Mouse (Mus musculus): Measurements from ENCODE around the gene Bcl2. TPM values are rescaled to one million over a fixed set of nuclear protein-coding genes. Genes with fewer than 3 reads are reported as not detected.

The Bcl2 gene
- polyA plus RNA-seq, 1 experiment from 2014 or later, result 2.4 TPM

- Histone ChIP-seq H3K36me3 (no peaks in the 10 kb centered on the region), H3K9ac (no peak overlapping the region), H3K4me1 (0 out of 2 replicates have a peak, but pooled peaks cover 4% of the 10 kb centered on the region), H3K4me2 (no peak overlapping the region), H3K9me3 (replicated peaks) (no peaks in the 10 kb centered on the region), H3K27me3 (replicated peaks) (no peaks in the 10 kb centered on the region), H3K4me3 (no peak overlapping the region), H3K27ac (no peak overlapping the region)
- WGBS (ENCODE audit: insufficient replicate concordance), result 66% methylated on average over 5 of the region's 5 CpGs
- no peak for ATAC-seq
Observed at GRCm38 (mm10) chr1:106606951-106607350, 107.1 kb downstream of the Bcl2 start.

GRCm38 (mm10) chr1:106603406-106603805, 110.7 kb downstream of the Bcl2 start:
- Histone ChIP-seq H3K4me2 (no peak overlapping the region), H3K4me3 (no peak overlapping the region), H3K27ac (no peak overlapping the region), H3K4me1 (0 out of 2 replicates have a peak, but pooled peaks cover 4% of the 10 kb centered on the region), H3K9me3 (replicated peaks) (no peaks in the 10 kb centered on the region), H3K27me3 (replicated peaks) (no peaks in the 10 kb centered on the region), H3K36me3 (no peaks in the 10 kb centered on the region), H3K9ac (no peak overlapping the region)
- ATAC-seq, result no peak
- whole genome bisulfite sequencing (ENCODE audit: insufficient replicate concordance), result 60% methylated on average over 4 of the region's 4 CpGs

- Histone ChIP-seq H3K4me2 (no peak overlapping the region), H3K9ac (no peak overlapping the region), H3K27ac (no peak overlapping the region), H3K36me3 (no peaks in the 10 kb centered on the region), H3K4me1 (0 out of 2 replicates have a peak, but pooled peaks cover 4% of the 10 kb centered on the region), H3K27me3 (replicated peaks) (no peaks in the 10 kb centered on the region), H3K4me3 (no peak overlapping the region), H3K9me3 (replicated peaks) (no peaks in the 10 kb centered on the region)
- ATAC-seq, result no peak
- 44% methylated on average over 6 of the region's 6 CpGs for WGBS (ENCODE audit: insufficient replicate concordance)
Observed at GRCm38 (mm10) chr1:106602941-106603340, 111.1 kb downstream of the Bcl2 start.

GRCm38 (mm10) chr1:106602536-106602935, 111.5 kb downstream of the Bcl2 start:
- Histone ChIP-seq H3K36me3 (no peaks in the 10 kb centered on the region), H3K4me1 (0 out of 2 replicates have a peak, but pooled peaks cover 4% of the 10 kb centered on the region), H3K4me2 (no peak overlapping the region), H3K4me3 (no peak overlapping the region), H3K27ac (no peak overlapping the region), H3K9me3 (replicated peaks) (no peaks in the 10 kb centered on the region), H3K9ac (no peak overlapping the region), H3K27me3 (replicated peaks) (no peaks in the 10 kb centered on the region)
- no peak for ATAC-seq
- 48% methylated on average over 5 of the region's 5 CpGs for WGBS (ENCODE audit: insufficient replicate concordance)

- ATAC-seq, result no peak
- 69% methylated on average over 4 of the region's 4 CpGs for WGBS (ENCODE audit: insufficient replicate concordance)
Observed at GRCm38 (mm10) chr1:106601247-106601646, 112.8 kb downstream of the Bcl2 start.

GRCm38 (mm10) chr1:106600841-106601240, 113.2 kb downstream of the Bcl2 start:
- Histone ChIP-seq H3K36me3 (no peaks in the 10 kb centered on the region), H3K4me1 (0 out of 2 replicates have a peak, but pooled peaks cover 4% of the 10 kb centered on the region), H3K27me3 (replicated peaks) (no peaks in the 10 kb centered on the region), H3K9me3 (replicated peaks) (no peaks in the 10 kb centered on the region), H3K9ac (no peak overlapping the region), H3K4me3 (no peak overlapping the region), H3K4me2 (no peak overlapping the region), H3K27ac (no peak overlapping the region)
- 52% methylated on average over 5 of the region's 5 CpGs for WGBS (ENCODE audit: insufficient replicate concordance)
- ATAC-seq, result no peak

More at GRCm38 (mm10) chr1:106601247-106601646, 112.8 kb downstream of the Bcl2 start:
- Histone ChIP-seq H3K9ac (no peak overlapping the region), H3K27me3 (replicated peaks) (no peaks in the 10 kb centered on the region), H3K4me1 (0 out of 2 replicates have a peak, but pooled peaks cover 4% of the 10 kb centered on the region), H3K4me2 (no peak overlapping the region), H3K9me3 (replicated peaks) (no peaks in the 10 kb centered on the region), H3K36me3 (no peaks in the 10 kb centered on the region), H3K27ac (no peak overlapping the region), H3K4me3 (no peak overlapping the region)

GRCm38 (mm10) chr1:106598292-106598583, 115.8 kb downstream of the Bcl2 start:
- no peak for ATAC-seq
- WGBS (ENCODE audit: insufficient replicate concordance), result 87% methylated on average over 2 of the region's 2 CpGs
- no peak overlapping the region for H3K4me3 ChIP-seq

GRCm38 (mm10) chr1:106597575-106598291, 116.3 kb downstream of the Bcl2 start:
- H3K4me2 ChIP-seq, result no peak overlapping the region
- H3K9me3 ChIP-seq (replicated peaks), result no peaks in the 10 kb centered on the region
- 71% methylated on average over 5 of the region's 5 CpGs for WGBS (ENCODE audit: insufficient replicate concordance)
- H3K9ac ChIP-seq, result no peak overlapping the region
- H3K27ac ChIP-seq, result no peak overlapping the region
- no peaks in the 10 kb centered on the region for H3K36me3 ChIP-seq
- 0 out of 2 replicates have a peak, but pooled peaks cover under 1% of the 10 kb centered on the region for H3K4me1 ChIP-seq
- H3K27me3 ChIP-seq (replicated peaks), result no peaks in the 10 kb centered on the region
- ATAC-seq, result no peak
- H3K4me3 ChIP-seq, result no peak overlapping the region

More at GRCm38 (mm10) chr1:106598292-106598583, 115.8 kb downstream of the Bcl2 start:
- Histone ChIP-seq H3K27ac (no peak overlapping the region), H3K4me1 (0 out of 2 replicates have a peak, but pooled peaks cover 4% of the 10 kb centered on the region), H3K27me3 (replicated peaks) (no peaks in the 10 kb centered on the region), H3K9ac (no peak overlapping the region), H3K4me2 (no peak overlapping the region), H3K36me3 (no peaks in the 10 kb centered on the region), H3K9me3 (replicated peaks) (no peaks in the 10 kb centered on the region)

- Histone ChIP-seq H3K27me3 (replicated peaks) (no peaks in the 10 kb centered on the region), H3K9ac (no peak overlapping the region), H3K4me3 (no peak overlapping the region), H3K36me3 (no peaks in the 10 kb centered on the region), H3K27ac (no peak overlapping the region), H3K4me1 (no peaks in the 10 kb centered on the region), H3K4me2 (no peak overlapping the region), H3K9me3 (replicated peaks) (no peaks in the 10 kb centered on the region)
- no peak for ATAC-seq
- WGBS (ENCODE audit: insufficient replicate concordance), result 77% methylated on average over 1 of the region's 1 CpGs
Observed at GRCm38 (mm10) chr1:106596380-106596779, 117.7 kb downstream of the Bcl2 start.

GRCm38 (mm10) chr1:106595286-106595885, 118.7 kb downstream of the Bcl2 start:
- Histone ChIP-seq H3K4me2 (no peak overlapping the region), H3K4me3 (no peak overlapping the region), H3K9me3 (replicated peaks) (no peaks in the 10 kb centered on the region), H3K27me3 (replicated peaks) (no peaks in the 10 kb centered on the region), H3K4me1 (no peaks in the 10 kb centered on the region), H3K27ac (no peak overlapping the region), H3K36me3 (no peaks in the 10 kb centered on the region), H3K9ac (no peak overlapping the region)
- 73% methylated on average over 6 of the region's 6 CpGs for WGBS (ENCODE audit: insufficient replicate concordance)
- no peak for ATAC-seq

- no peaks in the 10 kb centered on the region for H3K9me3 ChIP-seq (replicated peaks)
- no peak overlapping the region for H3K27ac ChIP-seq
- no peak overlapping the region for H3K4me3 ChIP-seq
- 50% methylated on average over 2 of the region's 2 CpGs for WGBS (ENCODE audit: insufficient replicate concordance)
- no peak overlapping the region for H3K4me2 ChIP-seq
- ATAC-seq, result no peak
- H3K9ac ChIP-seq, result no peak overlapping the region
- H3K27me3 ChIP-seq (replicated peaks), result no peaks in the 10 kb centered on the region
- no peaks in the 10 kb centered on the region for H3K4me1 ChIP-seq
- H3K36me3 ChIP-seq, result no peaks in the 10 kb centered on the region
Observed at GRCm38 (mm10) chr1:106591180-106591774, 122.8 kb downstream of the Bcl2 start.

GRCm38 (mm10) chr1:106589141-106589540, 124.9 kb downstream of the Bcl2 start:
- Histone ChIP-seq H3K4me2 (no peak overlapping the region), H3K4me3 (no peak overlapping the region), H3K9ac (no peak overlapping the region), H3K36me3 (no peaks in the 10 kb centered on the region), H3K9me3 (replicated peaks) (no peaks in the 10 kb centered on the region), H3K27ac (no peak overlapping the region), H3K4me1 (no peaks in the 10 kb centered on the region), H3K27me3 (replicated peaks) (no peaks in the 10 kb centered on the region)
- 75% methylated on average over 2 of the region's 2 CpGs for WGBS (ENCODE audit: insufficient replicate concordance)
- ATAC-seq, result no peak

Data from liver, embryonic 12.5 days (tissue).